Mouse (Mus musculus): ENCODE results near the gene Sel1l2. TPM values are rescaled to one million over a fixed set of nuclear protein-coding genes. Genes with fewer than 3 reads are reported as not detected.

Sel1l2 gene
- polyA plus RNA-seq (2015; fragmentation: Illumina TruSeq; extraction: RNeasy Lipid Tissue Mini Kit (QIAGEN cat#74804); ENCODE audit: low read depth, low replicate concordance), result not detected

GRCm38 (mm10) chr2:140389525-140389924, at the start of gene Sel1l2:
Gene Sel1l2 (minus strand): TSS chr2:140389706.

GRCm38 (mm10) chr2:140395179-140395578, 5.7 kb upstream of the Sel1l2 start, which contains the start of gene Macrod2:
Gene Macrod2 (plus strand): TSS chr2:140395309.

Other genes with a start within 250 kb of the Sel1l2 start
- not detected for gene Gm17374, start 237.7 kb downstream of the Sel1l2 start, polyA plus RNA-seq (2015; fragmentation: Illumina TruSeq; extraction: RNeasy Lipid Tissue Mini Kit (QIAGEN cat#74804); ENCODE audit: low read depth, low replicate concordance)
- 15.2 TPM for gene Esf1, start 219.1 kb downstream of the Sel1l2 start, polyA plus RNA-seq (2015; fragmentation: Illumina TruSeq; extraction: RNeasy Lipid Tissue Mini Kit (QIAGEN cat#74804); ENCODE audit: low read depth, low replicate concordance)
- gene Ndufaf5, start 219.1 kb downstream of the Sel1l2 start, polyA plus RNA-seq (2015; fragmentation: Illumina TruSeq; extraction: RNeasy Lipid Tissue Mini Kit (QIAGEN cat#74804); ENCODE audit: low read depth, low replicate concordance), result 85.5 TPM
- gene Macrod2, start 5.6 kb upstream of the Sel1l2 start, polyA plus RNA-seq (2015; fragmentation: Illumina TruSeq; extraction: RNeasy Lipid Tissue Mini Kit (QIAGEN cat#74804); ENCODE audit: low read depth, low replicate concordance), result 46.7 TPM